In genomic region chr4:140714586-140714985, GRCm38 (mm10) we compare ENCODE assay signal across 15 mouse cellular contexts. TPM values are rescaled to one million over a fixed set of nuclear protein-coding genes. Genes with fewer than 3 reads are reported as not detected.
DNase-seq lines count a peak whose midpoint lies in the region; ATAC-seq and TF ChIP-seq lines count a peak whose summit lies in the region.
"Had no signal": no experiment of that assay in that cellular context is flagged by ENCODE, and none has a peak within 500 bp of the region (broad histone marks: within the 10 kb centered on the region; RNA-seq: fewer than 3 reads in every experiment).

No protein-coding gene starts in this region.

- no peak for TF ChIP-seq CTCF in layer of hippocampus, adult 2 months (conservative IDR thresholded peaks at IDR 0.05)
- no peak for TF ChIP-seq CTCF in cortical plate, adult 2 months (IDR thresholded peaks at IDR 0.05; ENCODE audit: extremely low read depth, insufficient read depth, low read length)
- no peak for TF ChIP-seq CTCF in hindbrain, postnatal 0 days (IDR thresholded peaks at IDR 0.05; ENCODE audit: low read depth)

- no peak for DNase-seq in forebrain, embryonic 10.5 days (ENCODE audit: extremely low spot score, low spot score)
- no peak for DNase-seq in layer of hippocampus, adult 2 months (ENCODE audit: low spot score in 2 of 2)
- no peak for DNase-seq in layer of hippocampus, adult 11-12 months (ENCODE audit: low spot score)
- DNase-seq in hindbrain, postnatal 0 days (ENCODE audit: low spot score) = peak; percentile 11
- DNase-seq in B cell, adult 2 months = no peak
- DNase-seq in kidney, adult 18-20 months = no peak

- no peak for ATAC-seq in forebrain, embryonic 15.5 days (replicated peaks)
- ATAC-seq in hindbrain, postnatal 0 days = no peak

- no peaks in the 10 kb centered on the region for H3K27me3 ChIP-seq in forebrain, embryonic 15.5 days
- H3K27me3 ChIP-seq in forebrain, embryonic 10.5 days (ENCODE audit: poor library complexity, severe bottlenecking) = no peaks in the 10 kb centered on the region
- no peaks in the 10 kb centered on the region for H3K27me3 ChIP-seq in hindbrain, postnatal 0 days (ENCODE audit: insufficient read depth, low read length)
- H3K27me3 ChIP-seq: embryonic facial prominence, embryonic 15.5 days; midbrain, embryonic 12.5 days had no signal

- H3K4me3 ChIP-seq in forebrain, embryonic 15.5 days = no peak overlapping the region
- no peak overlapping the region for H3K4me3 ChIP-seq in forebrain, embryonic 10.5 days
- H3K4me3 ChIP-seq in layer of hippocampus, adult 2 months = peak overlapping the region; percentile 33; the same call in 1 of the 2 replicates
- no peak overlapping the region for H3K4me3 ChIP-seq in cortical plate, adult 2 months (ENCODE audit: insufficient read depth, low read length)
- no peak overlapping the region for H3K4me3 ChIP-seq in hindbrain, postnatal 0 days (ENCODE audit: low read length)
- H3K4me3 ChIP-seq: embryonic facial prominence, embryonic 15.5 days; midbrain, embryonic 12.5 days had no signal

- H3K4me2 ChIP-seq in forebrain, embryonic 15.5 days (replicated peaks) = no peak overlapping the region
- no peak overlapping the region for H3K4me2 ChIP-seq in hindbrain, postnatal 0 days (ENCODE audit: low read depth, low read length)
- H3K4me2 ChIP-seq: embryonic facial prominence, embryonic 15.5 days; lung, embryonic 14.5 days; midbrain, embryonic 12.5 days had no signal

- H3K9ac ChIP-seq in forebrain, embryonic 15.5 days (replicated peaks) = no peak overlapping the region
- no peak overlapping the region for H3K9ac ChIP-seq in hindbrain, postnatal 0 days (replicated peaks; ENCODE audit: low read length)
- H3K9ac ChIP-seq: embryonic facial prominence, embryonic 15.5 days; lung, embryonic 14.5 days; midbrain, embryonic 12.5 days had no signal

- 81% methylated on average over 5 of the region's 5 CpGs for WGBS in forebrain, embryonic 15.5 days
- 91% methylated on average over 5 of the region's 5 CpGs for WGBS in forebrain, embryonic 10.5 days
- WGBS in hindbrain, postnatal 0 days = 69% methylated on average over 5 of the region's 5 CpGs

- H3K9me3 ChIP-seq in forebrain, embryonic 15.5 days = no peaks in the 10 kb centered on the region
- H3K9me3 ChIP-seq in forebrain, embryonic 10.5 days = no peaks in the 10 kb centered on the region
- no peaks in the 10 kb centered on the region for H3K9me3 ChIP-seq in hindbrain, postnatal 0 days (ENCODE audit: low read length)
- H3K9me3 ChIP-seq: embryonic facial prominence, embryonic 15.5 days; midbrain, embryonic 12.5 days had no signal

- H3K4me1 ChIP-seq in forebrain, embryonic 15.5 days = peaks cover 18% of the 10 kb centered on the region
- H3K4me1 ChIP-seq in forebrain, embryonic 10.5 days = peaks cover 33% of the 10 kb centered on the region
- peaks cover 8% of the 10 kb centered on the region for H3K4me1 ChIP-seq in cortical plate, adult 2 months (ENCODE audit: control insufficient read depth, insufficient read depth, low read length)
- no peaks in the 10 kb centered on the region for H3K4me1 ChIP-seq in hindbrain, postnatal 0 days (ENCODE audit: insufficient read depth, low read length)

- peak overlapping the region; percentile 42 for H3K27ac ChIP-seq in forebrain, embryonic 15.5 days (replicated peaks)
- H3K27ac ChIP-seq in forebrain, embryonic 10.5 days = no peak overlapping the region
- H3K27ac ChIP-seq in layer of hippocampus, adult 2 months = peak overlapping the region; percentile 88
- H3K27ac ChIP-seq in cortical plate, adult 2 months (ENCODE audit: insufficient read depth, low read length) = peak overlapping the region; percentile 25
- H3K27ac ChIP-seq in hindbrain, postnatal 0 days = peak overlapping the region; percentile 42
- H3K27ac ChIP-seq: embryonic facial prominence, embryonic 15.5 days had no signal

- H3K36me3 ChIP-seq in forebrain, embryonic 15.5 days = peaks cover 87% of the 10 kb centered on the region
- H3K36me3 ChIP-seq in forebrain, embryonic 10.5 days (replicated peaks) = peaks cover 99% of the 10 kb centered on the region
- peaks cover 51% of the 10 kb centered on the region for H3K36me3 ChIP-seq in hindbrain, postnatal 0 days (ENCODE audit: insufficient read depth, low read length)

- no peak for TF ChIP-seq POLR2A in cortical plate, adult 2 months (IDR thresholded peaks at IDR 0.05; ENCODE audit: extremely low read depth, insufficient read depth, low read length)

RNA-seq across cellular contexts. Expression of gene Rcc2, which starts 14.2 kb away (rescaled TPM):
- 36.1 and 51.2 TPM in 2 replicates for polyA plus RNA-seq in forebrain, embryonic 15.5 days (2015; fragmentation: Nextera tagmentation; extraction: Ambion mirVana)
- polyA plus RNA-seq in forebrain, embryonic 10.5 days (2016; fragmentation: Nextera tagmentation; extraction: Ambion mirVana) = 40.8 and 44.7 TPM in 2 replicates
- total RNA-seq in layer of hippocampus, adult 2 months (2021) = 10 to 100 TPM; 93.0 to 93.5 TPM
- polyA plus RNA-seq in cortical plate, adult 2 months (2012; rRNA removed) = 44.1 and 45.9 TPM in 2 replicates
- total RNA-seq in hindbrain, postnatal 0 days (2014; rRNA removed) = 58.3 and 60.3 TPM in 2 replicates
- 15.8 and 16.2 TPM in 2 replicates for polyA plus RNA-seq in hindbrain, postnatal 0 days (2015; fragmentation: Nextera tagmentation; extraction: Ambion mirVana)

RNA-seq across cellular contexts. Expression of gene Padi6, which starts 27.9 kb away (rescaled TPM):
- polyA plus RNA-seq in forebrain, embryonic 15.5 days (2015; fragmentation: Nextera tagmentation; extraction: Ambion mirVana) = 0.06 and 0.10 TPM in 2 replicates
- not detected in 2 replicates for polyA plus RNA-seq in forebrain, embryonic 10.5 days (2016; fragmentation: Nextera tagmentation; extraction: Ambion mirVana)
- total RNA-seq in layer of hippocampus, adult 2 months (2021) = not detected
- 0.72 and 1.1 TPM in 2 replicates for polyA plus RNA-seq in cortical plate, adult 2 months (2012; rRNA removed)
- total RNA-seq in hindbrain, postnatal 0 days (2014; rRNA removed) = 0.18 and 0.58 TPM in 2 replicates
- 0.11 and 0.16 TPM in 2 replicates for polyA plus RNA-seq in hindbrain, postnatal 0 days (2015; fragmentation: Nextera tagmentation; extraction: Ambion mirVana)
- total RNA-seq: adrenal gland, postnatal 14 days; heart, adult 18-20 months had no signal
- polyA plus RNA-seq: embryonic facial prominence, embryonic 15.5 days; kidney, embryonic 14.5 days; lung, embryonic 14.5 days; midbrain, embryonic 12.5 days had no signal

RNA-seq across cellular contexts. Expression of gene Arhgef10l, which starts 48.8 kb away (rescaled TPM):
- polyA plus RNA-seq in forebrain, embryonic 15.5 days (2015; fragmentation: Nextera tagmentation; extraction: Ambion mirVana) = 24.5 and 26.9 TPM in 2 replicates
- polyA plus RNA-seq in forebrain, embryonic 10.5 days (2016; fragmentation: Nextera tagmentation; extraction: Ambion mirVana) = 22.1 and 23.0 TPM in 2 replicates
- total RNA-seq in layer of hippocampus, adult 2 months (2021) = 10 to 100 TPM; 43.9 to 52.8 TPM
- 34.5 and 38.3 TPM in 2 replicates for polyA plus RNA-seq in cortical plate, adult 2 months (2012; rRNA removed)
- total RNA-seq in hindbrain, postnatal 0 days (2014; rRNA removed) = 79.2 and 79.4 TPM in 2 replicates
- 22.5 and 22.6 TPM in 2 replicates for polyA plus RNA-seq in hindbrain, postnatal 0 days (2015; fragmentation: Nextera tagmentation; extraction: Ambion mirVana)

RNA-seq across cellular contexts. Expression of gene Padi4, which starts 59.5 kb away (rescaled TPM):
- polyA plus RNA-seq in forebrain, embryonic 15.5 days (2015; fragmentation: Nextera tagmentation; extraction: Ambion mirVana) = 0.06 TPM in 1 of 2 replicates, not detected in the other
- polyA plus RNA-seq in forebrain, embryonic 10.5 days (2016; fragmentation: Nextera tagmentation; extraction: Ambion mirVana) = 1.4 and 1.5 TPM in 2 replicates
- not detected for total RNA-seq in layer of hippocampus, adult 2 months (2021)
- polyA plus RNA-seq in cortical plate, adult 2 months (2012; rRNA removed) = 0.11 and 0.31 TPM in 2 replicates
- not detected in 2 replicates for total RNA-seq in hindbrain, postnatal 0 days (2014; rRNA removed)
- polyA plus RNA-seq in hindbrain, postnatal 0 days (2015; fragmentation: Nextera tagmentation; extraction: Ambion mirVana) = not detected in 2 replicates
- total RNA-seq: left cerebral cortex, postnatal 25 days had no signal
